ENCODE assay signal across 28 mouse cellular contexts in genomic region chr14:121318382-121318781, GRCm38 (mm10).
DNase-seq lines count a peak whose midpoint lies in the region; ATAC-seq and TF ChIP-seq lines count a peak whose summit lies in the region.
"Had no signal": no experiment of that assay in that cellular context is flagged by ENCODE, and none has a peak within 500 bp of the region (broad histone marks: within the 10 kb centered on the region; RNA-seq: fewer than 3 reads in every experiment).

No protein-coding gene starts in this region.

- WGBS in heart, embryonic 15.5 days = 36% methylated on average over 5 of the region's 5 CpGs

- H3K27ac ChIP-seq in heart, embryonic 15.5 days = peak overlapping the region; percentile 17; the same call in 1 of the 2 replicates
- H3K27ac ChIP-seq: embryonic facial prominence, embryonic 15.5 days; left cerebral cortex, adult 2 months; liver, embryonic 15.5 days; lung, embryonic 15.5 days; macrophage; midbrain, embryonic 13.5 days; neural tube, embryonic 12.5 days had no signal

- H3K4me1 ChIP-seq in heart, embryonic 15.5 days (replicated peaks) = peaks cover 71% of the 10 kb centered on the region
- H3K4me1 ChIP-seq in G1E (ENCODE audit: insufficient read depth, low read depth, low read length) = peaks cover 34% of the 10 kb centered on the region

- no peak overlapping the region for H3K4me3 ChIP-seq in heart, embryonic 15.5 days
- no peak overlapping the region for H3K4me3 ChIP-seq in G1E (ENCODE audit: low read depth, low read length)
- H3K4me3 ChIP-seq: embryonic facial prominence, embryonic 15.5 days; heart, embryonic 12.5 days; left cerebral cortex, adult 2 months; liver, embryonic 15.5 days; lung, embryonic 15.5 days; midbrain, embryonic 13.5 days; neural tube, embryonic 12.5 days had no signal

- H3K36me3 ChIP-seq in heart, embryonic 15.5 days = no peaks in the 10 kb centered on the region
- peaks cover 68% of the 10 kb centered on the region for H3K36me3 ChIP-seq in G1E (replicated peaks)
- H3K36me3 ChIP-seq: embryonic facial prominence, embryonic 15.5 days; liver, embryonic 15.5 days; lung, embryonic 15.5 days; midbrain, embryonic 13.5 days; neural tube, embryonic 12.5 days had no signal

- no peaks in the 10 kb centered on the region for H3K9me3 ChIP-seq in heart, embryonic 15.5 days (replicated peaks)
- H3K9me3 ChIP-seq in G1E (replicated peaks) = peaks cover 5% of the 10 kb centered on the region
- H3K9me3 ChIP-seq: embryonic facial prominence, embryonic 15.5 days; heart, embryonic 12.5 days; liver, embryonic 15.5 days; lung, embryonic 15.5 days had no signal

- H3K27me3 ChIP-seq in heart, embryonic 15.5 days = no peaks in the 10 kb centered on the region
- no peaks in the 10 kb centered on the region for H3K27me3 ChIP-seq in G1E (ENCODE audit: insufficient read depth, low read length)
- H3K27me3 ChIP-seq: CH12.LX; embryonic facial prominence, embryonic 15.5 days; heart, embryonic 12.5 days; liver, embryonic 15.5 days; lung, embryonic 15.5 days; midbrain, embryonic 13.5 days; neural tube, embryonic 12.5 days had no signal

- H3K4me2 ChIP-seq in heart, embryonic 15.5 days = no peak overlapping the region
- H3K4me2 ChIP-seq: embryonic facial prominence, embryonic 15.5 days; heart, embryonic 12.5 days; liver, embryonic 15.5 days; lung, embryonic 15.5 days; midbrain, embryonic 13.5 days; neural tube, embryonic 12.5 days had no signal

- no peak overlapping the region for H3K9ac ChIP-seq in heart, embryonic 15.5 days
- H3K9ac ChIP-seq: embryonic facial prominence, embryonic 15.5 days; heart, embryonic 12.5 days; liver, embryonic 15.5 days; lung, embryonic 15.5 days; midbrain, embryonic 13.5 days; neural tube, embryonic 12.5 days had no signal

- no peak for TF ChIP-seq CTCF in G1E (IDR thresholded peaks at IDR 0.05; ENCODE audit: low read depth, low read length)

- ATAC-seq in heart, embryonic 15.5 days (replicated peaks; ENCODE audit: insufficient number of reproducible peaks, insufficient read depth, low FRiP score, low read depth) = 0 out of 2 replicates have a peak, but pooled peaks have one; percentile 20
- ATAC-seq in G1E (ENCODE audit: extremely low read depth, insufficient number of reproducible peaks, low FRiP score, poor library complexity, severe bottlenecking) = peak; percentile 18; the same call in 1 of the 2 replicates
- ATAC-seq in granulocyte monocyte progenitor cell, adult 5-6 weeks (replicated peaks; ENCODE audit: poor library complexity, severe bottlenecking) = peak; percentile 89
- peak; percentile 55; the same call in 1 of the 2 replicates for ATAC-seq in monocyte, adult 5-6 weeks (replicated peaks; ENCODE audit: insufficient number of reproducible peaks, low FRiP score, low TSS enrichment, poor library complexity, severe bottlenecking)
- ATAC-seq: forebrain, embryonic 14.5 days; midbrain, embryonic 13.5 days had no signal

- no peak for DNase-seq in heart, adult 8-10 months (ENCODE audit: low spot score)
- no peak for DNase-seq in G1E (ENCODE audit: low spot score)
- no peak for DNase-seq in embryo, embryonic 11 days
- no peak for DNase-seq in layer of hippocampus, adult 9-10 months (ENCODE audit: low spot score)
- no peak for DNase-seq in right cerebral cortex, postnatal 25 days
- DNase-seq: adrenal gland, postnatal 10 days; B cell, adult 2 months; cerebellum, adult 8-10 months; cerebellum, postnatal 36 days; gastrocnemius, postnatal 36 days; kidney, adult 18-20 months; left cerebral cortex, postnatal 4 days; liver; thymus, adult 2 months; thymus, postnatal 4 days had no signal

Comparison
In these comparisons a context has a peak if more than half of its experiments do, and no peak if none do; other contexts are left out.
1. ATAC-seq: peak in every context shown above with its lines; median percentile 89 in granulocyte monocyte progenitor cell, adult 5-6 weeks; 55 in monocyte, adult 5-6 weeks; 20 in heart, embryonic 15.5 days; 18 in G1E.